Mouse (Mus musculus): ENCODE data around the gene Olfr566. TPM values are rescaled to one million over a fixed set of nuclear protein-coding genes. Genes with fewer than 3 reads are reported as not detected.

The Olfr566 gene
- total RNA-seq (2018; cell fraction: chromatin; rRNA removed): not detected
- not detected for total RNA-seq (2018; cell fraction: cytosol; rRNA removed)
- not detected for total RNA-seq (2018; cell fraction: nucleus; rRNA removed)
- polyA plus RNA-seq (2018): not detected in 3 replicates

- no peaks in the 10 kb centered on the region for H3K36me3 ChIP-seq (ENCODE audit: inconsistent target)
- WGBS (ENCODE audit: missing documents): 93% methylated on average over 1 of the region's 1 CpGs
- no peak within 1 kb of the TSS for H3K4me3 ChIP-seq (ENCODE audit: inconsistent target)
- no peaks in the 10 kb centered on the region for H3K79me2 ChIP-seq (ENCODE audit: inconsistent target)
- no peak within 1 kb of the TSS for H3K27ac ChIP-seq
These were observed at the start of gene Olfr566 for GRCm38 (mm10) chr7:102858665-102859064. Gene Olfr566, minus strand, starts transcription at chr7:102858765.

GRCm38 (mm10) chr7:102890782-102891181 is 32.2 kb upstream of the Olfr566 start, which contains the start of gene Olfr569:
Gene Olfr569, minus strand, starts transcription at chr7:102890882.
- Histone ChIP-seq H3K79me2 (ENCODE audit: inconsistent target) (no peaks in the 10 kb centered on the region), H3K27ac (no peak within 1 kb of the TSS), H3K4me3 (ENCODE audit: inconsistent target) (no peak within 1 kb of the TSS), H3K36me3 (ENCODE audit: inconsistent target) (no peaks in the 10 kb centered on the region)
- WGBS (ENCODE audit: missing documents): 85% methylated on average over 3 of the region's 3 CpGs

DNA sequence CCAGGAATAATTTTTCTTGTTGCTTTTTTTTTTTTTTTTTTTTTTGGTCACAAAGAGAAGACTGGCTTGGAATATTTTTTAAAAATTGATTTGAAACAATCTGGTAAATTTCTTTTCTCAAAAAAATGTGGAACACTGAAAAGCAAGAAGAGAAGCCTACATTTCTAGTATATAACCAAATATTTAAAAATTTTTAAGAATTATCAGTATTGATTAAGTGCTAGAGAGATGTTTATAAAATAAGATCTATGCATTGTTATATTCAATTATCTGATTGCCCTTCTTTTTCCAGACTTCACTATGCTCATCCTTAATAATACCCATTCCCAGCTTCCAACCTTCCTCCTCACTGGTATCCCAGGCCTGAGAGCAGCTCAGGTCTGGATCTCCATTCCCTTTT is 18.3 kb upstream of the Olfr566 start, which contains the start of gene Olfr568:
Gene Olfr568, plus strand, starts transcription at position 301 of the 400 bp plus-strand sequence.
- H3K4me3 ChIP-seq (ENCODE audit: inconsistent target): no peak within 1 kb of the TSS
- H3K27ac ChIP-seq: no peak within 1 kb of the TSS
- no peaks in the 10 kb centered on the region for H3K79me2 ChIP-seq (ENCODE audit: inconsistent target)
- no peaks in the 10 kb centered on the region for H3K36me3 ChIP-seq (ENCODE audit: inconsistent target)

DNA sequence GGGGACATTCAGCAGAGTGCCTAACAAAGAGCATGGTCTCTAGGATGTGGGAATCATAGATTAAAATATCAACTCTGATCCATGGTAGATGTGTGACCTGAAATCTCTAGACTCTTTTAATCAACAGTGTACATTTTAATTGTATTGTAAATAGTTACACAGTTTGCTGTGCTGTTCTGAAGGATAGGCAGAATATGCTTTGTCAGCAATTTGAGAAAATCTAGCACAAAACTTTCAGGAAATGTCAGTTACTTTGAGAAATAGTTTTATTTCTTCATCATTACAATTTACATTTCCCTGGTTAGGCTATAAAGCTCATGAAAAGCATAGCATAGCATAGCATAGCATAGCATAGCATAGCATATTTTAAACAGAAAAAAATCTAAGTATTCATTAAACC is 2.8 kb downstream of the Olfr566 start:
- no peak overlapping the region for H3K4me3 ChIP-seq (ENCODE audit: inconsistent target)
- H3K36me3 ChIP-seq (ENCODE audit: inconsistent target): no peaks in the 10 kb centered on the region
- no peaks in the 10 kb centered on the region for H3K79me2 ChIP-seq (ENCODE audit: inconsistent target)
- no peak overlapping the region for H3K27ac ChIP-seq

Other genes starting within 250 kb of the Olfr566 start
- not detected in 3 replicates for gene Olfr553, start 240.5 kb downstream of the Olfr566 start, polyA plus RNA-seq (2018)
- not detected in 3 replicates for gene Olfr554, start 220.3 kb downstream of the Olfr566 start, polyA plus RNA-seq (2018)
- gene Olfr555, start 199.9 kb downstream of the Olfr566 start, polyA plus RNA-seq (2018): not detected in 3 replicates
- not detected in 3 replicates for gene Olfr556, start 193.9 kb downstream of the Olfr566 start, polyA plus RNA-seq (2018)
- 2.3 to 3.3 TPM (median 2.8 TPM) in 3 replicates for gene Trim68, start 171.4 kb downstream of the Olfr566 start, polyA plus RNA-seq (2018)
- not detected in 3 replicates for gene Olfr557, start 162.9 kb downstream of the Olfr566 start, polyA plus RNA-seq (2018)
- gene Olfr558, start 156.6 kb downstream of the Olfr566 start, polyA plus RNA-seq (2018): not detected in 3 replicates
- not detected in 3 replicates for gene Olfr33, start 139.7 kb downstream of the Olfr566 start, polyA plus RNA-seq (2018)
- not detected in 3 replicates for gene Olfr559, start 131.3 kb downstream of the Olfr566 start, polyA plus RNA-seq (2018)
- gene Olfr560, start 99.4 kb downstream of the Olfr566 start, polyA plus RNA-seq (2018): not detected in 3 replicates
- gene Olfr78, start 99.3 kb downstream of the Olfr566 start, polyA plus RNA-seq (2018): not detected in 3 replicates
- not detected in 3 replicates for gene Olfr561, start 87.5 kb downstream of the Olfr566 start, polyA plus RNA-seq (2018)
- gene Olfr564, start 55.3 kb downstream of the Olfr566 start, polyA plus RNA-seq (2018): not detected in 3 replicates
- gene Olfr568, start 18.4 kb upstream of the Olfr566 start, polyA plus RNA-seq (2018): not detected in 3 replicates
- gene Olfr569, start 32.1 kb upstream of the Olfr566 start, polyA plus RNA-seq (2018): not detected in 3 replicates
- not detected in 3 replicates for gene Olfr570, start 35.8 kb upstream of the Olfr566 start, polyA plus RNA-seq (2018)
- gene Olfr571, start 58.8 kb upstream of the Olfr566 start, polyA plus RNA-seq (2018): not detected in 3 replicates
- not detected in 3 replicates for gene Olfr572, start 65.6 kb upstream of the Olfr566 start, polyA plus RNA-seq (2018)
- gene Olfr573-ps1, start 83.8 kb upstream of the Olfr566 start, polyA plus RNA-seq (2018): not detected in 3 replicates
- not detected in 3 replicates for gene Olfr574, start 89.7 kb upstream of the Olfr566 start, polyA plus RNA-seq (2018)
- not detected in 3 replicates for gene Olfr575, start 100.0 kb upstream of the Olfr566 start, polyA plus RNA-seq (2018)
- gene Olfr576, start 103.9 kb upstream of the Olfr566 start, polyA plus RNA-seq (2018): not detected in 3 replicates
- gene Olfr577, start 117.2 kb upstream of the Olfr566 start, polyA plus RNA-seq (2018): not detected in 3 replicates
- gene Olfr578, start 130.6 kb upstream of the Olfr566 start, polyA plus RNA-seq (2018): not detected in 3 replicates
- gene Olfr582, start 179.3 kb upstream of the Olfr566 start, polyA plus RNA-seq (2018): not detected in 3 replicates
- not detected in 3 replicates for gene Olfr583, start 192.5 kb upstream of the Olfr566 start, polyA plus RNA-seq (2018)
- not detected in 3 replicates for gene Olfr584, start 223.1 kb upstream of the Olfr566 start, polyA plus RNA-seq (2018)
- gene Olfr585, start 239.0 kb upstream of the Olfr566 start, polyA plus RNA-seq (2018): not detected in 3 replicates

All from macrophage (primary cell).